In genomic region chr10:66900781-66901180, GRCm38 (mm10) we compare ENCODE assay signal across 19 mouse cellular contexts.
DNase-seq lines count a peak whose midpoint lies in the region; ATAC-seq lines count a peak whose summit lies in the region.
"Had no signal": no experiment of that assay in that cellular context is flagged by ENCODE, and none has a peak within 500 bp of the region (broad histone marks: within the 10 kb centered on the region; RNA-seq: fewer than 3 reads in every experiment).

No protein-coding gene starts in this region.

- DNase-seq in liver, result no peak
- DNase-seq in brain, adult 2 months (ENCODE audit: low read depth, low spot score), result peak; percentile 24
- DNase-seq in embryonic facial prominence, embryonic 14.5 days (ENCODE audit: low spot score), result no peak
- DNase-seq in kidney, postnatal 4 days, result no peak
- no peak for DNase-seq in heart, postnatal 14 days
- DNase-seq: adrenal gland, adult 8-10 months; adrenal gland, postnatal 36 days; cerebellum, adult 18-20 months; cerebellum, adult 9-11 months; cerebellum, postnatal 36 days; gastrocnemius, adult 2 months; gastrocnemius, postnatal 25 days; heart, postnatal 36 days had no signal

- no peaks in the 10 kb centered on the region for H3K9me3 ChIP-seq in forebrain, embryonic 16.5 days (ENCODE audit: control insufficient read depth, low read length)
- no peaks in the 10 kb centered on the region for H3K9me3 ChIP-seq in forebrain, embryonic 13.5 days (replicated peaks)
- H3K9me3 ChIP-seq in liver, embryonic 12.5 days (replicated peaks), result no peaks in the 10 kb centered on the region
- no peaks in the 10 kb centered on the region for H3K9me3 ChIP-seq in embryonic facial prominence, embryonic 14.5 days (ENCODE audit: control insufficient read depth, low read length)
- H3K9me3 ChIP-seq: heart, embryonic 12.5 days; hindbrain, embryonic 15.5 days had no signal

- intact Hi-C loops in heart, postnatal 14 days (cut with DNase I), result loop anchor here (10.0 kb wide), 2 partner anchors 354 to 634 kb away; partner anchors contain the start of gene Egr2

- H3K4me2 ChIP-seq in forebrain, embryonic 16.5 days (ENCODE audit: low read length), result 0 out of 2 replicates have a peak overlapping the region, but pooled peaks have one; percentile 8
- H3K4me2 ChIP-seq in forebrain, embryonic 13.5 days, result no peak overlapping the region
- peak overlapping the region; percentile 42 for H3K4me2 ChIP-seq in liver, embryonic 12.5 days
- H3K4me2 ChIP-seq in embryonic facial prominence, embryonic 14.5 days (ENCODE audit: low read depth, low read length), result peak overlapping the region; percentile 23

- H3K9ac ChIP-seq in forebrain, embryonic 16.5 days (replicated peaks; ENCODE audit: low read depth, low read length), result no peak overlapping the region
- no peak overlapping the region for H3K9ac ChIP-seq in forebrain, embryonic 13.5 days
- H3K9ac ChIP-seq in liver, embryonic 12.5 days, result no peak overlapping the region
- no peak overlapping the region for H3K9ac ChIP-seq in embryonic facial prominence, embryonic 14.5 days (ENCODE audit: low read depth, low read length)
- H3K9ac ChIP-seq: hindbrain, embryonic 15.5 days had no signal

- no peaks in the 10 kb centered on the region for H3K27me3 ChIP-seq in forebrain, embryonic 16.5 days (replicated peaks; ENCODE audit: control insufficient read depth, insufficient read depth, low read length)
- no peaks in the 10 kb centered on the region for H3K27me3 ChIP-seq in forebrain, embryonic 13.5 days
- 0 out of 2 replicates have a peak, but pooled peaks cover 3% of the 10 kb centered on the region for H3K27me3 ChIP-seq in liver, embryonic 12.5 days (replicated peaks)
- no peaks in the 10 kb centered on the region for H3K27me3 ChIP-seq in embryonic facial prominence, embryonic 14.5 days (replicated peaks; ENCODE audit: control insufficient read depth, insufficient read depth, low read length)
- H3K27me3 ChIP-seq: heart, embryonic 12.5 days; hindbrain, embryonic 15.5 days had no signal

- H3K4me1 ChIP-seq in forebrain, embryonic 16.5 days (replicated peaks; ENCODE audit: control insufficient read depth, insufficient read depth, low read length), result peaks cover 17% of the 10 kb centered on the region
- peaks cover 8% of the 10 kb centered on the region for H3K4me1 ChIP-seq in forebrain, embryonic 13.5 days
- peaks cover 30% of the 10 kb centered on the region for H3K4me1 ChIP-seq in liver, embryonic 12.5 days
- H3K4me1 ChIP-seq in embryonic facial prominence, embryonic 14.5 days (ENCODE audit: control insufficient read depth, insufficient read depth, low read length), result peaks cover 26% of the 10 kb centered on the region

- 47% methylated on average over 10 of the region's 10 CpGs for WGBS in forebrain, embryonic 16.5 days
- 68% methylated on average over 10 of the region's 10 CpGs for WGBS in forebrain, embryonic 13.5 days
- WGBS in liver, embryonic 12.5 days (ENCODE audit: insufficient replicate concordance), result 31% methylated on average over 10 of the region's 10 CpGs
- 42% methylated on average over 10 of the region's 10 CpGs for WGBS in embryonic facial prominence, embryonic 14.5 days

- ATAC-seq in forebrain, embryonic 16.5 days, result no peak
- no peak for ATAC-seq in forebrain, embryonic 13.5 days
- ATAC-seq in liver, embryonic 12.5 days, result no peak
- ATAC-seq in embryonic facial prominence, embryonic 14.5 days (ENCODE audit: low read depth), result no peak
- ATAC-seq: intestine, embryonic 16.5 days had no signal

- no peak overlapping the region for H3K4me3 ChIP-seq in forebrain, embryonic 16.5 days (replicated peaks; ENCODE audit: low read length)
- no peak overlapping the region for H3K4me3 ChIP-seq in forebrain, embryonic 13.5 days
- no peak overlapping the region for H3K4me3 ChIP-seq in liver, embryonic 12.5 days
- H3K4me3 ChIP-seq in embryonic facial prominence, embryonic 14.5 days (ENCODE audit: low read depth, low read length), result no peak overlapping the region

- no peaks in the 10 kb centered on the region for H3K36me3 ChIP-seq in forebrain, embryonic 16.5 days (ENCODE audit: control insufficient read depth, insufficient read depth)
- H3K36me3 ChIP-seq in forebrain, embryonic 13.5 days (ENCODE audit: poor library complexity, severe bottlenecking), result no peaks in the 10 kb centered on the region
- no peaks in the 10 kb centered on the region for H3K36me3 ChIP-seq in liver, embryonic 12.5 days
- no peaks in the 10 kb centered on the region for H3K36me3 ChIP-seq in embryonic facial prominence, embryonic 14.5 days (ENCODE audit: control insufficient read depth, insufficient read depth, low read length)
- H3K36me3 ChIP-seq: heart, embryonic 12.5 days; hindbrain, embryonic 15.5 days had no signal

- no peak overlapping the region for H3K27ac ChIP-seq in forebrain, embryonic 16.5 days (ENCODE audit: low read length)
- H3K27ac ChIP-seq in forebrain, embryonic 13.5 days, result no peak overlapping the region
- no peak overlapping the region for H3K27ac ChIP-seq in liver, embryonic 12.5 days
- no peak overlapping the region for H3K27ac ChIP-seq in embryonic facial prominence, embryonic 14.5 days (replicated peaks; ENCODE audit: low read depth, low read length)
- H3K27ac ChIP-seq: gastrocnemius, adult 2 months; hindbrain, embryonic 15.5 days had no signal
